Mouse (Mus musculus): Measurements from ENCODE around the gene Pde4b.

DNA sequence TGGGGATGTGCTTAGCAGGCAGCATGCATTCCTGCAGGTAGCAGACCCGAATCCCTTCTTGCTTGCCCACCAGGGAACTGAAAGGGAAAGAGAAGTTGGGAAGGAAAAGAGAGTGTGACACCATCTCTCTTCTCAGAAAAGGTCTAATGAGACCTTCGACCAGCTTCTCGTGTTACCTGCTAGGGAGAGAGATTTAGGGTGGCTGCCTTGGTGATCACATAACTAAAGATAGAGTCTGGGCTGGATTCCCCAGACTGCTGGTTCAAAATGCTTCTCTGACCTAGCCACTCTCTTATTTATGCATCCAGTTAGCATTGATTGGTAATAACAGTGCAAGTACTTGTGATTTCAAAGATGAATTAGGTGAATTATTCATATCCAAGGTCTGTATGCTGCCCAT, 448.5 kb downstream of the Pde4b start:
- TF ChIP-seq CTCF (IDR thresholded peaks at IDR 0.05; ENCODE audit: control insufficient read depth, insufficient read depth, low read length) (no peak), POLR2A (IDR thresholded peaks at IDR 0.05; ENCODE audit: borderline replicate concordance, control insufficient read depth, low read depth, low read length) (no peak)
